Mouse (Mus musculus): ENCODE results near the gene Pgm2l1. TPM values are rescaled to one million over a fixed set of nuclear protein-coding genes. Genes with fewer than 3 reads are reported as not detected.
A peak's percentile ranks its signal among the peaks of the same experiment; 100 is the strongest.

Gene Pgm2l1
- total RNA-seq, 4 experiments from 2014 or later, result 5.5 to 7.9 (median 7.2) TPM

GRCm38 (mm10) chr7:100295745-100296144 is 68.6 kb downstream of the Pgm2l1 start:
- no peak for DNase-seq (ENCODE audit: low spot score)

- no peak for DNase-seq (ENCODE audit: low spot score)
Observed at GRCm38 (mm10) chr7:100296699-100297098, 69.5 kb downstream of the Pgm2l1 start.

DNA sequence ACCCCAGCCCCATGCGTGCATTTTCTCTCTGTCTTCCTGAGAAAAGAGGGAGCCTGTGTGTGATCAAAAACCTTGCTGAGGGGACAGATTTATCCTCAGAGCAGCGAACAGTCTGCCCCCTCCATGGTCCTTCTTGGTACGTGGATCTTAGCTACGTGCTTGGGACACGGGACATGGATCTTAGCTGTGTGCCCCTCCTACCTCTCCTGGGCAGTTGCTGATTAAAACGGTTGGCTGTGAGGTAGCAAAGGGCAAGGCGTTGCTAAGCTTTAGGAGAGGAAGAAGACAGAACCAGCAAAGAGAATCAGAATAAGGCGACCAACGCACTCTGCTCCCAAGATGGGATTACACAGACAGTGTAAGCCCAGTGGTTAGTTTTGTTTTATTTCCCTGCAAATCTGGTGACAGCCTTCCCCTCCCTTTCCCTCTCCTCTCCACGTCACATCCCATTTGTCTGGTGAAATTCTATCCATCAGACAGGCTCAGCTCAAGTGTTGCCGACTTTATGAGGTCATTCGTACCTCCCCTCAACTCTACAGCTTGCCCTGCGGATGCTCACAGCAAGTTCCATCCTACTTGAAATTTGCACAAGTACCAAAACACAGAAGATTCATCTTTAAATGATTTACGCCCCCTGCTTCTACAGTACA is 71.8 kb downstream of the Pgm2l1 start:
- DNase-seq (ENCODE audit: low spot score), result no peak

DNA sequence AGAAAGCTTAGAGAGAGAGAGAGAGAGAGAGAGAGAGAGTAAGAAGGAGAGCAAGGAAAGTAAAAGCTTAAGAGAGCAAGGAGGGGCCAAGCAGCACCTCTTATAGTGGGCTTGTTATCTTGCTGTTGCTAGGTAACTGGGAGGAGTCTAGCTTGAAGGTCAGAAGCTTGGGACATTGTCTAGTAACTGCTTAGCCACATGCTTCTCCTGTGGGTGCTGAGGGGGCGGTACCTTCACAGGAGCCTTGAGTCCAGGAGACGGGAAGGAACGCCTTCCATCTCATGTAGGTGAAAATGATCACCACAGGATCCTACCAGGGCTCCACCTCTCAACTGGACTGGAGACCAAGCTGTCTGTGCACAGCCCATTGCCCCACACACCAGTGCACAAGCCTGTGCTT is 74.2 kb downstream of the Pgm2l1 start:
- DNase-seq (ENCODE audit: low spot score), result no peak

- DNase-seq (ENCODE audit: low spot score), result peak; percentile 31
Observed at GRCm38 (mm10) chr7:100302316-100302715, 75.1 kb downstream of the Pgm2l1 start.

DNA sequence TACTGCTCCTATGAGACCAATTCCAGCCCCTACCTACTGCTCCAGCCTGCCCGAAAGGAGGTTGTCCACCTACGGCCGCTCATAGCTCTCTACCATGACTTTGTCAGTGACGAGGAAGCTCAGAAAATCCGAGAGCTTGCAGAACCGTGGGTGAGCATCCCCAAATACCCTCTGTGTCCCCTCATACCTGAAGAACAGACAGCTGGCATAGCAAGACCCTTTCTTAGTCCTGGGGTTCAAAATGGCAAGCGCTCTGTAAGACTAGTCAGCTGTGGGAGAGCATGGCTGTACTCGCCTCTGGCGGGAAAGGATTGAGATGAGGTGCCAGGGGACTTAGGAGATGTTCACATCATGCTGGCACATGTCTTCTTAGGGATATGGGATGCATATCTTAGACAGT is 78.7 kb downstream of the Pgm2l1 start:
- DNase-seq (ENCODE audit: low spot score), result no peak

GRCm38 (mm10) chr7:100307872-100308653 is 80.9 kb downstream of the Pgm2l1 start:
- no peak for DNase-seq (ENCODE audit: low spot score)

DNA sequence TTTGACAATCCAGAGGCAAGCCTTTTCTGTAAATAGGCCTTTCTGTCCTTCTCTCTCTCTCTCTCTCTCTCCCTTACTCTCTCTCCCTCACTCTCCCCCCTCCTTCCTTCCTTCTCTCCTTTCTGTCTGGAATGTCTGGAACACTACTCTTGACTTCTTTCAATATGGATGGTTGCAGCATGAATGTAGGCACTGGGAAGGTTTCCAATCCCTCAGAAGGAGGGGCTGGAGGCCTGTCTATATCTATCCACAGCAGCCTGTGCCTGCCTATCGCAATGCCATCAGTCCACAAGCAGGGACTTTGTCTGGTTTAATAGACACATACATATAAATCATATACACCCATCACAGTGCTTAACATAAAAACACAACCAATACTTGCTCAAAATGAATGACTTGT is 82.0 kb downstream of the Pgm2l1 start:
- no peak for DNase-seq (ENCODE audit: low spot score)

DNA sequence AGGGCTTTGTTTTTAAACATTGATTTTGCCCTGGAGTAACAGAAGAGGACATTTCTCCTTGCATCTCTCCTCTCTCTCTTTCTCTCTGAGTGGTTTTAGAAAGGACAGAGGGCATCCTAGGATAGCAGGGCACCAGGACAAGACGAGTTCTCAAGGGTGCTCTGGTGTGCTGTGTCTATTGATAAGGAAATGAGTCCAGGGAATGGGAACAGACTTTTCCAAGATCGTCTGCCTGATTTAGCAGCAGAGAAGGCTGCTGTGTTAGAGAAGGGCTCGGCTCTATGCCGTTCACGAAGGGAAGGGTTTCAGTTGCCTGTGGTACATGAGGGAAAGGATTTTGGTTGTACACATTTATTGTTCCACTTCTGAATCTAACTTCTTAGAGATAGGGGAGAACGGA is 82.5 kb downstream of the Pgm2l1 start:
- DNase-seq (ENCODE audit: low spot score), result no peak

DNA sequence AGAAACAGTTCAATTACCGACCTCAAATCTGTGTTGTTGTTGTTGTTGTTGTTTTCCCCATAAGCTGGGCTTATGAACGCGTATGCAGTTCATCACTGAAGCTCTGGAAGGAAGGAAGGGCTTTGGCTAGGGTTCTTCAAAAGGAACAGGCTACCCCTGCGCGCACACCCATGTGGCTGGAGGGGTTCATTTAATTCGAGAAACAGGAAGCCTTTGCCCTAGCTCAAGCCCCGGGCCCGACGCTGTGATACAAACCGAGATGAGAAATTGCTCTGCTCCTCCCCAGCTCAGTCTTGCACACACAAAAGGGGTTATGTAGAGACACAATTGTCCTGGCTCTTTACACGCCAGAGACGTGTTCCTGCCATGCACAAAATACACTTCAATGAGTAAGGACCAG is 83.1 kb downstream of the Pgm2l1 start:
- DNase-seq (ENCODE audit: low spot score), result no peak

DNA sequence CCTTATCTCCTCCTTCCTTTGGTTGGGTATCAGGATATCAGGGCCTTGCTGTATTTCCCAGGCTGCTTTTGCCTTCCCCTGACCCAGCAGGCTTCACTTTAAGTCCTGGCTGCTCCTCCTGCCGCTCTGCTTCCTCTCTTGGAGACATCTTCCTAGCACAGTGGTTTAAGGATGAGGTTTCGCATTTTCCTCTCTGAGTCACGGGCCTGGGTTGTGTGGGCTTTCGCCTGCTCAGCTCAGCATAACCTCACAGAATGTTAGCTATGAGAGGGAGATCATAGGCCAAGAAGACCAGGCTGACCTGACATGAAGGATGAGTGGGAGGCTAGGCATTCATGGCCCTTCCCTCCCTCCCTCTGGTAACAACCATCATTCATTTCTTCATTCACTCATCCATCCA is 85.5 kb downstream of the Pgm2l1 start:
- no peak for DNase-seq (ENCODE audit: low spot score)

- no peak for DNase-seq (ENCODE audit: low spot score)
Observed at GRCm38 (mm10) chr7:100316924-100317323, 89.7 kb downstream of the Pgm2l1 start.

- DNase-seq (ENCODE audit: low spot score), result no peak
Observed at GRCm38 (mm10) chr7:100317534-100317933, 90.3 kb downstream of the Pgm2l1 start.

DNA sequence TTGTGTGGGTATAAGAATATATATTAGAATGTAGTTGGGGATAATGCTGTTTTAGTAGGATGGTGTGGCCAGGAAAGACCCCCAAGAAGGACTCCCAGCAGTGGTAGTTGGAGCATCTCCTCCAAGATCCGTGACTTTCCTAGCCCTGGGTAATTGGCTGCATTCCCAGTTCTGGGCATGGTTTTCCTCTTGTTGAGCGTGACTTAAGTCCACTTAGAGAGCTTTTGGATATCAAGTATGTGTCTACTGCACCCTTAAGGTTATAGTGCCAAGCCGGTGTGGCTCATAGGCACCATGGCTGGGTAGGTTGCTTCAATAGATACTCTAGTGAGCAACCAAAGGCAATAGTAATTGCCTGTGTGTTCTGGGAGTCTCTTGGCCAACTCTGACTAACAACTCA is 96.5 kb downstream of the Pgm2l1 start:
- no peak for DNase-seq (ENCODE audit: low spot score)

DNA sequence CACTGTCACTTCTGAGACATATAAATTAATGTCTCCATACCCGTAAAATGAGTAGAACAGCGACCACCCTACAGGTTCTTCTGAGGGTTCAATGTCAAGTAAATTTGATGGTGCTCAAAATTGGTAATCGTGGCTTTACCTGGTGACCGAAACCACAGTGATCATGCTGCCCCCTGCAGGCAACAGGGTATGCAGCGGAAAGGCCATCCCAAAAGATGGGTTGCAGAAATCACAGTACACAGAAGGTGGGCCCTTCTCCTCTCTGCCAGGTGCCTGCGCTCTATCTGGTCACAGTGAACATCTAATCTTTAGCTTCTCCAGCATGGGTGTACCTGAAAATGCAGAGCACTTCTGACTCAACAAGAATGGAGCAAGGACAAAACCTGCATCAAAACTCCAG is 98.3 kb downstream of the Pgm2l1 start:
- no peak for DNase-seq (ENCODE audit: low spot score)

DNA sequence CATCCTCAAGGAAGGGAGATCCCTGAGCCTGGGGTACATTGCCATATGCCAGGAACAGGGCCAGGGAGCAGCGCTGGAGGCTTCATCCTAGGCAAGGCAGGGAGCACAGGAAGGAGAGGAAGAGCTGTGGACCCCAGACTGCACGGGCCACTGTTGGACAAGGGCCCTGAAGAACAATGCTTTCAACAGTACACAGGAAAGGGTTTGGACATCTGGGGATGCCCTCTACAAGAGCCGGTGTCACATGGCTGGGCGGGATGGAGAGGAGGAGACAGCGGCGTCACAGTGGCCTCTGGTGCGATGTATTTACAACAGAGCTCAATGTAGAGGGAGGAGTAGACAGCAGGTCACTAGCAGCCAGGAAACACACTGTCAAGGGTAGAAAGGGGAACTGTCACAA is 100.3 kb downstream of the Pgm2l1 start:
- no peak for DNase-seq (ENCODE audit: low spot score)

Other genes starting within 250 kb of the Pgm2l1 start
- 10 to 100 TPM in 1 of 4 experiments, 1 to 10 TPM in 3; 8.1 to 10.5 (median 9.4) TPM for gene Rnf169, start 246.9 kb upstream of the Pgm2l1 start, total RNA-seq (2022)
- gene Chrdl2, start 221.2 kb upstream of the Pgm2l1 start, total RNA-seq (2022), result not detected
- 1 to 10 TPM; 7.5 to 9.4 (median 8.9) TPM for gene Pold3, start 105.8 kb upstream of the Pgm2l1 start, total RNA-seq (2022)
- 1 to 10 TPM; 4.4 to 6.3 (median 5.4) TPM for gene Lipt2, start 68.1 kb upstream of the Pgm2l1 start, total RNA-seq (2022)
- 1 to 10 TPM in 1 of 4 experiments, under 1 TPM in 3; 0.28 to 1.5 (median 0.66) TPM for gene Kcne3, start 50.9 kb upstream of the Pgm2l1 start, total RNA-seq (2022)
- under 1 TPM in 3 of 4 experiments, not detected in 1; 0.12 to 0.29 (median 0.16) TPM for gene P4ha3, start 58.1 kb downstream of the Pgm2l1 start, total RNA-seq (2022)
- 1 to 10 TPM; 7.5 to 9.7 (median 8.5) TPM for gene C2cd3, start 144.8 kb downstream of the Pgm2l1 start, total RNA-seq (2022)
- gene Ppme1, start 144.9 kb downstream of the Pgm2l1 start, total RNA-seq (2022), result 10 to 100 TPM; 36.0 to 38.6 (median 36.9) TPM
- gene Ucp3, start 245.6 kb downstream of the Pgm2l1 start, total RNA-seq (2022), result 10 to 100 TPM; 20.7 to 55.8 (median 48.5) TPM